Mouse (Mus musculus): ENCODE results near the gene Ssh2. TPM values are rescaled to one million over a fixed set of nuclear protein-coding genes. Genes with fewer than 3 reads are reported as not detected.

Gene Ssh2
- polyA plus RNA-seq, 2 experiments: 7.7 to 10.0 TPM

- Histone ChIP-seq H3K9ac (ENCODE audit: low read depth, low read length, severe bottlenecking) (no peak overlapping the region), H3K27ac (replicated peaks; ENCODE audit: low read depth, low read length) (no peak overlapping the region), H3K4me3 (replicated peaks; ENCODE audit: low read length) (no peak overlapping the region), H3K27me3 (ENCODE audit: control insufficient read depth, insufficient read depth, low read length) (no peaks in the 10 kb centered on the region), H3K4me2 (replicated peaks; ENCODE audit: low read depth, low read length, severe bottlenecking) (no peak overlapping the region), H3K9me3 (ENCODE audit: control insufficient read depth, low read length) (no peaks in the 10 kb centered on the region), H3K4me1 (ENCODE audit: control insufficient read depth, insufficient read depth, low read length) (peaks cover 1% of the 10 kb centered on the region; the same call in 1 of the 2 replicates), H3K36me3 (ENCODE audit: control insufficient read depth, insufficient read depth, low read length) (no peaks in the 10 kb centered on the region)
- no peak for TF ChIP-seq POLR2A (IDR thresholded peaks at IDR 0.05; ENCODE audit: borderline replicate concordance, extremely low read depth, insufficient read depth, insufficient read length)
- WGBS: 87% methylated on average over 1 of the region's 1 CpGs
- no peak for ATAC-seq (ENCODE audit: low FRiP score, low read depth)
- DNase-seq (ENCODE audit: low spot score): no peak
These were observed 15.4 kb upstream of the Ssh2 start for GRCm38 (mm10) chr11:77200703-77201102.

GRCm38 (mm10) chr11:77214142-77214692 is 1.9 kb upstream of the Ssh2 start:
- 95% methylated on average over 1 of the region's 1 CpGs for WGBS
- ATAC-seq (ENCODE audit: low FRiP score, low read depth) (no peak), DNase-seq (ENCODE audit: low spot score) (no peak)
- Histone ChIP-seq H3K36me3 (ENCODE audit: control insufficient read depth, insufficient read depth, low read length) (no peaks in the 10 kb centered on the region), H3K4me1 (ENCODE audit: control insufficient read depth, insufficient read depth, low read length) (peaks cover 5% of the 10 kb centered on the region), H3K4me2 (replicated peaks; ENCODE audit: low read depth, low read length, severe bottlenecking) (no peak overlapping the region), H3K4me3 (replicated peaks; ENCODE audit: low read length) (no peak overlapping the region), H3K27me3 (ENCODE audit: control insufficient read depth, insufficient read depth, low read length) (no peaks in the 10 kb centered on the region), H3K9me3 (ENCODE audit: control insufficient read depth, low read length) (no peaks in the 10 kb centered on the region), H3K9ac (ENCODE audit: low read depth, low read length, severe bottlenecking) (no peak overlapping the region), H3K27ac (replicated peaks; ENCODE audit: low read depth, low read length) (no peak overlapping the region)
- TF ChIP-seq POLR2A (IDR thresholded peaks at IDR 0.05; ENCODE audit: borderline replicate concordance, extremely low read depth, insufficient read depth, insufficient read length): no peak

GRCm38 (mm10) chr11:77214755-77215154 is 1.3 kb upstream of the Ssh2 start:
- WGBS: 5% methylated on average over 1 of the region's 1 CpGs
- H3K4me2 ChIP-seq (replicated peaks; ENCODE audit: low read depth, low read length, severe bottlenecking): no peak overlapping the region
- ATAC-seq (ENCODE audit: low FRiP score, low read depth): no peak

GRCm38 (mm10) chr11:77215483-77215882 is 604 bp upstream of the Ssh2 start:
- no peaks in the 10 kb centered on the region for H3K9me3 ChIP-seq (ENCODE audit: control insufficient read depth, low read length)
- H3K36me3 ChIP-seq (ENCODE audit: control insufficient read depth, insufficient read depth, low read length): no peaks in the 10 kb centered on the region
- peak overlapping the region; percentile 84 for H3K27ac ChIP-seq (replicated peaks; ENCODE audit: low read depth, low read length)
- H3K9ac ChIP-seq (ENCODE audit: low read depth, low read length, severe bottlenecking): peak overlapping the region; percentile 89
- H3K4me3 ChIP-seq (replicated peaks; ENCODE audit: low read length): peak overlapping the region; percentile 94
- H3K4me2 ChIP-seq (replicated peaks; ENCODE audit: low read depth, low read length, severe bottlenecking): peak overlapping the region; percentile 90
- 0% methylated on average over 11 of the region's 11 CpGs for WGBS
- H3K27me3 ChIP-seq (ENCODE audit: control insufficient read depth, insufficient read depth, low read length): no peaks in the 10 kb centered on the region
- DNase-seq (ENCODE audit: low spot score) (no peak), ATAC-seq (ENCODE audit: low FRiP score, low read depth) (0 out of 2 replicates have a peak, but pooled peaks have one; percentile 9)
- H3K4me1 ChIP-seq (ENCODE audit: control insufficient read depth, insufficient read depth, low read length): peaks cover 5% of the 10 kb centered on the region
- no peak for TF ChIP-seq POLR2A (IDR thresholded peaks at IDR 0.05; ENCODE audit: borderline replicate concordance, extremely low read depth, insufficient read depth, insufficient read length)

More at GRCm38 (mm10) chr11:77214755-77215154, 1.3 kb upstream of the Ssh2 start:
- H3K36me3 ChIP-seq (ENCODE audit: control insufficient read depth, insufficient read depth, low read length): no peaks in the 10 kb centered on the region
- no peak for TF ChIP-seq POLR2A (IDR thresholded peaks at IDR 0.05; ENCODE audit: borderline replicate concordance, extremely low read depth, insufficient read depth, insufficient read length)
- no peak overlapping the region for H3K9ac ChIP-seq (ENCODE audit: low read depth, low read length, severe bottlenecking)
- peaks cover 5% of the 10 kb centered on the region for H3K4me1 ChIP-seq (ENCODE audit: control insufficient read depth, insufficient read depth, low read length)
- no peak overlapping the region for H3K27ac ChIP-seq (replicated peaks; ENCODE audit: low read depth, low read length)
- H3K4me3 ChIP-seq (replicated peaks; ENCODE audit: low read length): no peak overlapping the region
- H3K9me3 ChIP-seq (ENCODE audit: control insufficient read depth, low read length): no peaks in the 10 kb centered on the region
- DNase-seq (ENCODE audit: low spot score): peak; percentile 83
- H3K27me3 ChIP-seq (ENCODE audit: control insufficient read depth, insufficient read depth, low read length): no peaks in the 10 kb centered on the region

DNA sequence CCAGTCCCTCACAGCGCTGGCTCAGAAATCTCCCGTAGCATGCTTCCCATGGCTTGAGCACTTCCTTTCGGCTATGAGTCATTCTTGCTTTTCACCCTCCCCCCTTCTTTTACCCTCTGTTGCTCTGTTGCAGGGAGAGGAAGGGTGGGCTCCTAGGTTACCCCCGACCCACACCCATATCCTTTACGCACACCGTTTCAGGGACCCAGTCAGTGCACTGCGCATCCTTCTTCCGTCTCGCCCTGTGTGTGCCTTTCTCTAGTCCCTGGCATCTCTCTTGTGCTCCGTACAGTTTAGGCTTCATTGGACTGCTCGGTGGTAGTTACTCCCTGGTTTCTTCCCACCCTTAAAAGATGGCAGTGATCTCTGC is 659 bp downstream of the Ssh2 start:
- TF ChIP-seq POLR2A (IDR thresholded peaks at IDR 0.05; ENCODE audit: borderline replicate concordance, extremely low read depth, insufficient read depth, insufficient read length): no peak
- no peaks in the 10 kb centered on the region for H3K36me3 ChIP-seq (ENCODE audit: control insufficient read depth, insufficient read depth, low read length)
- WGBS: under 1% methylated on average over 11 of the region's 11 CpGs
- peaks cover 5% of the 10 kb centered on the region for H3K4me1 ChIP-seq (ENCODE audit: control insufficient read depth, insufficient read depth, low read length)
- DNase-seq (ENCODE audit: low spot score): no peak
- peak overlapping the region; percentile 84; the same call in 1 of the 2 replicates for H3K27ac ChIP-seq (replicated peaks; ENCODE audit: low read depth, low read length)
- H3K4me2 ChIP-seq (replicated peaks; ENCODE audit: low read depth, low read length, severe bottlenecking): peak overlapping the region; percentile 90
- peak overlapping the region; percentile 94 for H3K4me3 ChIP-seq (replicated peaks; ENCODE audit: low read length)
- no peaks in the 10 kb centered on the region for H3K9me3 ChIP-seq (ENCODE audit: control insufficient read depth, low read length)
- H3K9ac ChIP-seq (ENCODE audit: low read depth, low read length, severe bottlenecking): peak overlapping the region; percentile 89
- ATAC-seq (ENCODE audit: low FRiP score, low read depth): peak; percentile 46
- H3K27me3 ChIP-seq (ENCODE audit: control insufficient read depth, insufficient read depth, low read length): no peaks in the 10 kb centered on the region
